Mouse (Mus musculus): Measurements from ENCODE around the gene Dscaml1.

GRCm38 (mm10) chr9:45430698-45430959 lies 4.2 kb downstream of the Dscaml1 start:
- TF ChIP-seq ZNF384 (IDR thresholded peaks at IDR 0.05; ENCODE audit: low read depth, low read length) (no peak), HCFC1 (IDR thresholded peaks at IDR 0.05; ENCODE audit: borderline replicate concordance, insufficient read depth, low read length) (no peak), MAFK (IDR thresholded peaks at IDR 0.05; ENCODE audit: insufficient read depth, low read depth, low read length) (no peak), CHD2 (IDR thresholded peaks at IDR 0.05; ENCODE audit: low read depth, low read length) (no peak)

Measured in ES-E14 (cell line).